Mouse (Mus musculus) thymus, postnatal 10 days (tissue): ENCODE results near the gene Gm5724.

ENCODE experiments used
- DNase-seq, 2 experiments: peaks; one replicate each; pipeline ENCODE4 v3.0.0; 2021; ENCODE audit warnings: low spot score in 2 of 2

Gene Gm5724

DNA sequence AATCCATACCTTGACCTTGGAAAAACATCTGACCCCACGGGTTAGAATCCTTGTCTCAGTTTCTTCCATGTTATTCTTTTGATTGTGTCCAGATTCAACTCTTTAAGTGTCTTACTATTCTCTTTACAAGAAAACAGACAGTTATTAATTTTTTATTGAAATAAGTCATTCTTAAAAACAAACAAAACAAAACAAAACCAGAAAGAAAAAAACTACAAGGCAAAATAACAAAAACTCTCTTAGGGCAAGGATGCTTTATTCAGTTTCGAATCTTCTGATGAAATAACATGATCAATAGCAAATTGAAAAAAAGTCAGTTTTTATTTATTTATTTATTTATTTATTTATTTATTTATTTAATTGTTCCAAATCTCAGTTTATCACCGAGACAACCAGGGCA, at the start of gene Gm5724:
Gene Gm5724 (minus strand): TSS at position 101 of the 400 bp plus-strand sequence.
- DNase-seq, result no peak

- DNase-seq, result no peak
These were observed 24.2 kb upstream of the Gm5724 start for GRCm38 (mm10) chr6:141797837-141798236.

GRCm38 (mm10) chr6:141774476-141774875, 866 bp upstream of the Gm5724 start:
- no peak for DNase-seq

DNA sequence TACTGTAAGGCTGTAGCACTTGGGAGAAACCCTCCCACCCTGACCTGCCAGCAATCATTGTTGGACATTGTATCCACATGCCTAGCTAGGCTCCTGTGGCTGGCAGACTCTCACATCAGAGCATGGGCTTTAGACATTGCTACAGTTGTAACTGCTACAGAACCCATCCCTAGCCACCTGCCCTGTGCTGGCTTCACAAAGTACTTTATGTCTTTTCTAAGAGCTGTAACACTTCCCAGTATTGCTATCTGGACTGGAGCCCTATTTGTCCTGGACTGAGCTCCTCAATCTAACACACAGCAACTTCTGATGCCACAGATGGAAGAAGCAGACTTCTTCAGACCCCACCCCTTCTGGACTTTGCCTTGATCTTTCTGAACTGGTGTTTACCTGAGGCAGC, 82.4 kb downstream of the Gm5724 start:
- no peak for DNase-seq

- DNase-seq, result no peak
These were observed 86.6 kb downstream of the Gm5724 start for GRCm38 (mm10) chr6:141687008-141687407.
